Mouse (Mus musculus): Measurements from ENCODE around the gene Wdr73.
"Not testable (repeated sequence)": the region's sequence is repeated elsewhere in the genome, so short reads cannot be mapped to it uniquely, and the experiment has no call there.

Gene Wdr73

GRCm38 (mm10) chr7:80900944-80901501, at the start of gene Wdr73:
Wdr73 (minus strand) TSS chr7:80901269.
- peak; percentile 82 to 86 for DNase-seq

GRCm38 (mm10) chr7:80947445-80948350, 46.6 kb upstream of the Wdr73 start, which contains the start of gene Sec11a:
Sec11a (minus strand) TSS chr7:80947780.
- DNase-seq: peak; percentile 89 to 92

DNA sequence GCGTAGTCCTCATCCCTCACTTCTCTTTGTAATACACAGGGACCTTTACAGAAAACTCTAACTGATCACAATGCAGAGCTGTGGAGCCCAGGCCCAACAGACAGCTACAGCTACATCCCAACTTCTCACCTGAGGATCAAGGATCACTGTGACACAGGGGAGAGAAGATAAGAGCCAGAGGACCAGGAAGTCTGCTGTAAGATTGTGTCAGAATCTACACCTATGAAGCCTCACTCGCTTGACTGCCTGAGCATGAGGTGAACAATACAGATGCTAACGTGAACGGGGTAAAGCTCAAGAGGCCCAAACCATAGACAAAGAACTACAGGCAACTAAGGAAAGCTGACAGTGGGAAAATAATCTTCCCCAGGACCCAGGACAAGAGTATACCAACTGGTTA, 38.7 kb upstream of the Wdr73 start:
- DNase-seq: no peak

DNA sequence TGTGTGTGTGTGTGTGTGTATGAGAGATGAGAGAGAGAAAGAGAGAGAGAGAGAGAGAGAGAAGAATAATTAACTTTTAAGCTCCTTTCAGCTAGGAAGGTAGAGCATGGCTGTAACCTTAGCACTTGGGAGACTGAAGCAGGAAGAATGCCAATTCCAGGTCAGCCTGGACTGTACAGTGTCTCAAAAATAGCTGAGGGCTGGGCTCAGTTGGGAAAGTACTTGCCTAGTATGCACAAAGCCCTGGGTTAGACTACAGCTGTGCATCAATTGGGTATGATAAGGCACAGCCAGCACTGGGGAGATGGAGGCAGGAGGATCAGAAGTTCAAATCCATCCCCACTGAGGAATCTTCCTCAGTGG, 36.2 kb upstream of the Wdr73 start:
- not testable (repeated sequence) for DNase-seq

DNA sequence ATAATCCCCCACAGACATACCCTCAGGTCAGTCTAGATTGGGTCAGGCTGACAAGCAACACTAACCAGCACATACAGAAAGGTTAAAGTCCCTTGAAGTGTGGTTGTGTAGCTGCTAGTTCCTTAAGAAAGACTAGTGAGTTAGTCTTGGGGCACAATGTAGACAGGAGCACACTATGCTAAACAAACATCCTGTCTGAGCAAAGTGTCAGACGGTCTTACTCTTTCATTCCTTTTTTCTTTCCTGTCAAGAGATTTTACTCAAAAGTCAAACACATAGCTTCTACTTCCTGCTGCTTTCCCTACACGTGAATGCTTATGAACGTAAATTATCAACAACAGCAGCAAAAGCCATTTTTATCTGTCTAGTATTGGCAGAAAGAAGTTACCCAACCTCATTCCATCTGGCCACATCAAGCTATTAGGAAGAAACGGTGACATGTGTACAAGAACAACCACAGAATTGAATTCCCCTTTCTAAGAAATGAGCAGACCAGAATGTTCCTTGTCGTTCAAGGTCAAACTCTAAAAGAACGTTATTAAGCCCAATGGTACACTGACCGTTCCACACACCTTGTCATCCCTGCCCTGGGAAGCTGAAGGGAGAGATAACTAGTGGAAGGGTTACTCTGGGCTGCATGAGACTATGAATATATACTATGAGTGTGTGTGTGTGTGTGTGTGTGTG, 35.7 kb upstream of the Wdr73 start:
- not testable (repeated sequence) for DNase-seq

DNA sequence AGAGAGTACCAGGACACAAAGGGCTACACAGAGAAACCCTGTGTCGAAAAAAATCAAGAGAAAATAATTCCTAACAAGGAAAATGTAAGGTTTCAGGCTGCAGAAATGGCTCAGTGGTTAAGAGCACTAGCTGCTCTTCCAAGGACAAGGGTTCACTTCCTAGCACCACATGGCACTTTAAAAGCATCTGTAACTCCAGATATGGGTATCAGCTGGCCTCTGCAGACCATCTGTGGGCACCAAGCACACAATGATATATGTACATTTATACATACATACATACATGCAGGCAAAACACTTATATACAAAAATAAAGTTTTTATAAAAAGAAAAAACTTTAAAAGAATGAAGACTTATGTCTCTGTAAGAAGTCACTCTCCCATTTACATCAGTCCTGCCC, 34.8 kb upstream of the Wdr73 start:
- DNase-seq: no peak

GRCm38 (mm10) chr7:80932777-80933176, 31.7 kb upstream of the Wdr73 start:
- no peak for DNase-seq

GRCm38 (mm10) chr7:80931618-80932207, 30.6 kb upstream of the Wdr73 start:
- DNase-seq: no peak

- DNase-seq: no peak
These were observed 22.1 kb upstream of the Wdr73 start for GRCm38 (mm10) chr7:80923165-80923564.

DNA sequence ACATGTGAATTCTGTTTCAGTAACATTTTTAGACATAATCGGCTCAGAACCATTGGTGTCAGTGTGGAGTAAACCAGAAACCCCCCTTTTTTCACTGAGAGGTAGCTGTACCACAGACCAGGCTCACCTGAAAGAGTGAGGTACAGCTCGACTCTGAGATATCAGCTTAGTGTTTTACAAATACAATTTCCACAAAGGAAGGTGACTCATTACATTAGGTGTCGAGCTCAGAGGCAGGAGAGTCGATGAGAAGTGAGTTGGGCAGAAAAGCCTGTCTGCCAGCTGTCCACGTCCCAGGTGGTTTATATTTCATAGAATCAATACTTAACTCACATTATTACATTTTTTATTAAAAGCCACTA, 18.6 kb upstream of the Wdr73 start:
- DNase-seq: no peak

DNA sequence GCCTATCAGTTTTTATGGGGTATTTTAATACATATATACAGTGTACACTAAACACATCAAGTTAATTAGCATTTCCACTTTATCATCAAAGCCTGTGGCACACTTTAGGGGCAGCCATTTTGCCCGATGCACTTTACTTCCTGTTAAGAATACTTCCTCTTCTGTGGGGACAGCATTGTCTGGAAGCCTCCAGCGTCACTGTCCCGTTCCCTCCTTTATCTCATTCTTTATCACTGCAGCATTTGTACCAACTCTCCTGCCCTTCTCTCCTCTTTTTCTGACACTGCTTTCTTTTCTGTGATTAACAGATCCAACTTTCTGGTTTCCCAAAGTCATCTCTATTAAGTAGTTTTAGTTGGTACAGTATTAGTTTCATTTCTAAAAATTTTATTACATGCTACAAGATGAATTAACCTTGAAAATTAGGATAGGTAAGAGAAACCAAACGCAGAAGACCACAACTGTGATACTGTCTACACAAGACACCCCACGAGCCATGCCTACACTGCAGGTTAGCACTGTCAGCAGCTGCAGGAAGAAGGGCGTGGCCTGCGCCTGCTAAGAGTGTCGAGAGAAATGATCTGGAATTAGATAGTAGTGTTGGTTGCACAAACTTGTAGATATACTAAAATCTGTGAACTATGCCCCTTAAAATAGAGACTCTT, 18.0 kb upstream of the Wdr73 start:
- DNase-seq: peak in 1 of 2 experiments; percentile 22

DNA sequence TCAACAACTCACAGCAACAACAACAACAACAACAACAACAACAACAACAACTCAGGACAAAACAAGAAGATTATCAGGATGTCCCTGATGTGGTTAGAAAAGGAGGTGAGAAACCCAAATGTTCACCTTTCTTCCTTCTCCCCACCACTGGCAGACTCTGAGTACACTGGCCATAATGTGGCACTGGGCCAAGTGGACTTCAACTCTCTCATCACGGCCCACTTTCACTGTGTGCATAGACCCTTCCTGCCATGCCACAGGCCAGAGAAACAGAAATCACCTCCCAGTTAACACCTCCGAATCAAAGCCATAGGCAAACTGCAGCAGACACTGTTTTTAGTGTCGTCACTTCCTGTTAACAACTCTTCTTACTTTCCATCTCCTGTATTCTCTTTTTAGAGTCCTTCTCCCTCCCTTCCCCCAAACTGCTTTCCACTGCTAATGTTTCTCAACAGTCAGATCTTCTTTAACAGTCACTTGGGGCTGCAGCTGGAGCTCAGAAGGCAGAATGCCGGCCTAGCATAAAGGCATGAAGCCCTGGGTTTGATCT, 16.9 kb upstream of the Wdr73 start:
- DNase-seq: no peak

DNA sequence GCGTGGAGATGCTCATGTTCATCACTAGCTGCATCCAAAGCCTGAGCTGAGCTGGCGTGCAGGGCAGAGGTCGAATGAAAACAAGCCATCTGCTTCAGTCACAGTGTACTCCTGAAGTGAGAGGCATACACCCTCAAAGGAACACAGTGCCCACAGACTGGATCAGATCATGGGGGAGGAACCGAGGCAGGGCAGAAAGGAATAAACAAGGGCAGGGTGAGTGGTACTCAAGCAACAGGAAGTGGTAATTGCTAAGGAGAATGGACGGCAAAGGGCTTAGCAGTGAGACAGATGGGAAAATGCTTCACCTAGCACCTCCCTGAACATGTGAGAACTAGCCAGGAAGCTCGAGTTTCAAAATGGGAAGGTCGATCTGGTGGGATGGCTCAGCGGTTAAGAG, 11.4 kb upstream of the Wdr73 start:
- no peak for DNase-seq

DNA sequence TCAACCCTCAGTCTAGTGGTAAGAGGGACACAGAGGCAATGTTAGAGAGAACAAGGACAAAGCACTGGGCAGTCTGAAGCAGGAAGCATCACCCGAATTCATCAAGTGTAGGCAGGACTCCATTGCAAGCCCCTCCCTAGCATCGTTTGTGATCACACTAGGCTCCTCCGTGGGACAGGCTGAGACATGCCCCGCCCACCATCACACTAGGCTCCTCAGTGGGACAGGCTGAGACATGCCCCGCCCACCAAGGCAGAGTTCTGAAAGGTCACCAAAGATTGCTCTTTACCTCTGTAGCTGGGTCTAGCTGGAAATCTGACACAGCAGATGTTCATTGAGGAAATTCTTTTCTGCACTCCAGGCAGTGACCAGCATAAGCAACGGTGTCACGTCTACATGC, 10.0 kb upstream of the Wdr73 start:
- no peak for DNase-seq

- peak in 1 of 2 experiments; percentile 66 for DNase-seq
These were observed 3.9 kb upstream of the Wdr73 start, which contains the start of gene Nmb for GRCm38 (mm10) chr7:80904921-80905515. Nmb (minus strand) TSS chr7:80905076.

DNA sequence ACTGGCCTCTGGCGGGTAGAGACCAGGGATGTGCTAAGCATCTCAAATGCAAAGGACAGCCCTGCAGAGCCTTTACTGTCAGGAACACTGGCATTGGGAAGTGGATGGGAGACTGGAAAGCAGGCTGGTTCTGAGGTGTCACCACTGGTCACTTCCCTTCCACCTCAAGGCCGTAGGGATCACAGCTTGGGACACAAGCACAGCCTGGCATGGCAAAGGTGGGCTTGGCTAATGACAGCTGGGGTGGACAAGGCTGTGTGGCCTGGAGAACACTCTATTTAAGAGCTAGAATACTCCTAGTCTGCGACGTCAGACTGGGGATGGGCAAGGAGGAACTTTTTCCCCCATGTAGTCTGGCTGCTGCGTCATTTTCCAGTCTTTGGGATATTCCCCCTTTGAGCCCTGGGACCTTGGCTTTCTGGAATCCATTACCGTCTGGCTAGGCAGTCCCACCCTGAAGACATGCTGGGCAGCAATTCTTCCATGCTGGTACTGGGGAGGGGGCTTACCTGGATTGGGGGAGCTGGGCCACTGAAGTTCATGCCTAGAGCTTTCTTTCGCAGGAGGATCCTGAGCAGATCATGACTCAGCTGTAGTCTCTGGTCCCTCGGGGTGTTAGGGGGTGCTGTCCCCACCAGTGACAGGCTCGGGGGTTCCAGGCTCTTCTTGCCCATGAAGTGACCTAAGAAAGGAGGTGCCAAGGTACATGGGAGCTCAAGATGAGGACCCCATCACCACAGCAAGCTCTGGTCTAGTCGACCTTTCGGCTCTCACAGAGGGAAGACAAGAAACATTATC, 2.8 kb upstream of the Wdr73 start:
- no peak for DNase-seq

DNA sequence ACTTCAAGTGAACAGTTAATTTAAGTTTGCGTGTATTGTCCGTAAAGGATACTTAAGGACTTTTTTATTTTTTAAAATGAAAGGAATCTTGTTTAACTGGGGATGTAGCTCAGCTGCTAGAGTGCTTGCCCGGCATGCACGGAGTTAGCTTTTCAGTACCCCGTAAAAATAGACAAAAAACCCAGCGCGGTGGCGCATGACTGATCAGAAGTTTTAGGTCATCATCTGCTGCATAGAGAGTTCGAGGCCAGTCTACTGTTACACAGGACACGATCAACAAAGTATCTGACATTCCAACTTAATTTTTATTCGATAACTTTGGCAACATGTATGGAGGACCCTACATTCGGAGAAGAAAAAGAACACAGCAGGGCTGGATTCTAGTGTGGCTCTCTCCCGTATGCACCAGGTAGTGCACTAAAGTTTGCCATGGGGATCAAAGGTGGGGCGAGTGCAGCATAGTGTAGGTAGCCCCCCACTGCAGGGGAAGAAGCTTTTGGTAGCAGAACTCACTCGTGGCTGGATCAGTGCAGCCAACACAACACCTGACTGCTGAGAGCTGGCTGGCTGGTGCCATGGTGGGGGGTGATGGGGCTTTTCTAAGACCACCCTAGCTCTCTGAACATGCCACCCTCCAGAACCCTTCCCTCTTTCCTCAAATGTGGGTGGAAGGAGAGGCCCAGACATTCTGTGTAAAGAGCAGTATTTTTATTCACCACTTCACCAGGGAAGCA, 639 bp upstream of the Wdr73 start:
- no peak for DNase-seq

GRCm38 (mm10) chr7:80897721-80898120, 3.3 kb downstream of the Wdr73 start:
- DNase-seq: no peak

DNA sequence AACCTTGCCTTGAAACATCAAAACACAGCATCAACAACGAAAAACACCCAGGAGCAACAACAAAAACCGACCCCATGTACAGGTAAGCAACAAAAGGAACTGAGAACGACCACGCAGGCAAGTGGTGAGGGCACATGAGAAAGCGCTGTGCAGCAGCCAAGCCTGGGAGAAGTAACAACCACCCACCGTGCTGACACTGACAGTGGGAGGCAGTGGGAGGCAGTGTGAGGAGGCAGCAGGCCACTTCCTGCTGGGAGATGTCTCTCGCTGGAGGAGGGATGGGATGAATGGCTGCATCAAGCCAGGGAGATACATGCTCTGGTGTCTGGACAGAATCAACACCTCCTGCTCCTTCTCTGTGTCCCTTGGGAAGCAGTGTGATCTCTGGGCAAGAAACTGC, 3.9 kb downstream of the Wdr73 start:
- DNase-seq: no peak

- no peak for DNase-seq
These were observed 6.1 kb downstream of the Wdr73 start for GRCm38 (mm10) chr7:80894815-80895519.

All from spleen, adult 18-20 months (tissue).